Mouse (Mus musculus): Measurements from ENCODE around the gene A530064D06Rik. TPM values are rescaled to one million over a fixed set of nuclear protein-coding genes. Genes with fewer than 3 reads are reported as not detected.

Gene A530064D06Rik
- polyA plus RNA-seq, 1 experiment from 2014 or later, result not detected

DNA sequence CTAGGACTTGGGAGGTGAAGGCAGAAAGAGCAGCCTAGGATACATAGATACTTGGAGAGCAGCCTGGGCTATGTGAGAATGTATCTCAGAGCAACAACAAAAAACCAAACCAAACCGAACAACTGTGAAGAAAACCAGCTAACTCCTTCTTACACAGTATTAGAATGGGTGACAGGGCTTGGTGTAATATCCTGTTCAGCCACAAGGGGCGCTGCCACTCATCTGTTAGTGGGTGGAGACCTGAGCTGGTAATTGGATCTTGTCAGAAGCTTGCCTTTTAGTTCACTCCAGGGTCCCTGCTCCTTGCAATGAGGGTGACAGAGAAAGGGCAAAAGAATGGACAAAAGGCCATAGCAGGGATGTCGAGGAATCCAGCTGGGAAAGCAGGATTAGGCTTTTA, 47.4 kb downstream of the A530064D06Rik start:
- Histone ChIP-seq H3K27ac (ENCODE audit: poor library complexity, severe bottlenecking) (no peak overlapping the region), H3K4me1 (replicated peaks) (no peaks in the 10 kb centered on the region), H3K9me3 (replicated peaks) (0 out of 2 replicates have a peak, but pooled peaks cover 3% of the 10 kb centered on the region), H3K27me3 (replicated peaks) (0 out of 2 replicates have a peak, but pooled peaks cover 4% of the 10 kb centered on the region), H3K4me2 (no peak overlapping the region), H3K9ac (no peak overlapping the region), H3K36me3 (no peaks in the 10 kb centered on the region), H3K4me3 (no peak overlapping the region)
- WGBS, result 25% methylated on average over 3 of the region's 3 CpGs
- ATAC-seq (ENCODE audit: insufficient number of reproducible peaks, low FRiP score), result no peak; the same call in 1 of the 2 replicates

DNA sequence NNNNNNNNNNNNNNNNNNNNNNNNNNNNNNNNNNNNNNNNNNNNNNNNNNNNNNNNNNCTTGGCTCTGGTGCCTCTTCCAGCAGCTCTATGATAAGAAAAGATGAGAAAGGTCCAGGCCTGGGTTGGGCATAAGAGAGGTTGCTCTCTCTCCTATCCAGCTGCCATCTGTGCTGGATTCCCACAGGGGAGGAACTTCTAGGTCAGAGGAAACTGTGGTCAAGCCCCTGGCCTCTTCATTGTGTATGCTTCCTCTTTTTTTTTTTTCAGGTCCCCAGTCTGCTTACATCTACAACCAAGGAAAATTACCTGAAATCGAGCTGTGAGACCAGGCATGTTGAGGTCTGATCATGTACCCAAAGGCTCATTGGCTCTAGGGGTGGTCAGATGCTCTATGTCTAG, 48.5 kb downstream of the A530064D06Rik start:
- ATAC-seq (ENCODE audit: insufficient number of reproducible peaks, low FRiP score), result no peak
- peaks cover 8% of the 10 kb centered on the region; the same call in 1 of the 2 replicates for H3K9me3 ChIP-seq (replicated peaks)
- H3K27ac ChIP-seq (ENCODE audit: poor library complexity, severe bottlenecking), result no peak overlapping the region
- no peak overlapping the region for H3K9ac ChIP-seq
- no peaks in the 10 kb centered on the region for H3K4me1 ChIP-seq (replicated peaks)
- H3K36me3 ChIP-seq, result no peaks in the 10 kb centered on the region
- H3K4me2 ChIP-seq, result no peak overlapping the region
- WGBS, result 67% methylated on average over 1 of the region's 1 CpGs
- no peaks in the 10 kb centered on the region for H3K27me3 ChIP-seq (replicated peaks)
- H3K4me3 ChIP-seq, result no peak overlapping the region

DNA sequence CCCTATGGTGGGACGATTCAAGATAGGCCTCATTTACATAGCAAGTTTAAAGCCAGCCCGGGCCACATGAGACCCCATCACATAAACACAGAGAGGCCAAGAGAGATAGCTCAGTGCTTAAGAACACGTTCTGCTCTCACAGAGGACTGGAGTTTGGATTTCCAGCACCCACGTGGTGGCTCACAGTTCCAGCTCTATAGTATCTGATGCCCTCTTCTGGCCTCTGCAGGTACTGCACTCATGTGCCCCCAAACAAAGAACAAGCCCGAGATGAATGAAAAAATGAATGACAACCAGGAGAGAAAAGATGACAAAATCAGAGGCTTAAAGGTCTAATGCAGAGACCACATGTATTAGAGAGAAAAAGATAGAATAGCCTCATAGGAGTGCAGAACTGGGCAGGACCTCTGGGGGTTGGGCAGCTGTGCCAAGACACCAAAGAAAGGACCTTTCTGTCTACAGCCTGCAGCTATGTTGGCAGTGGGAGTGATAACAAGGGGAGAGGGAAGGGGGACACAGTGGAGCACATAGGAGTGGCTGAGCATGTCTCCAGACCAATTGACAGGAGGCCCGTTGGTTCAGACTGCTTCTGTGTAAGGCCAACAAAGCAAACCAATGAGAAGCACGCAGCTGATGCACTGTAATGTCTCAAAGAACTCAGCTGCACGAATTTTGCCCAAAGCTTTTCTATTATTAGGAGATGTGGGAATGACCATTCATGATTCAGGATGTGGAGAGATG, 56.4 kb downstream of the A530064D06Rik start:
- Histone ChIP-seq H3K9me3 (replicated peaks) (peaks cover 8% of the 10 kb centered on the region; the same call in 1 of the 2 replicates), H3K4me3 (no peak overlapping the region), H3K36me3 (no peaks in the 10 kb centered on the region), H3K27me3 (replicated peaks) (0 out of 2 replicates have a peak, but pooled peaks cover 3% of the 10 kb centered on the region), H3K4me1 (replicated peaks) (no peaks in the 10 kb centered on the region), H3K9ac (no peak overlapping the region), H3K4me2 (no peak overlapping the region), H3K27ac (ENCODE audit: poor library complexity, severe bottlenecking) (no peak overlapping the region)
- WGBS, result 46% methylated on average over 8 of the region's 8 CpGs
- no peak for ATAC-seq (ENCODE audit: insufficient number of reproducible peaks, low FRiP score)

DNA sequence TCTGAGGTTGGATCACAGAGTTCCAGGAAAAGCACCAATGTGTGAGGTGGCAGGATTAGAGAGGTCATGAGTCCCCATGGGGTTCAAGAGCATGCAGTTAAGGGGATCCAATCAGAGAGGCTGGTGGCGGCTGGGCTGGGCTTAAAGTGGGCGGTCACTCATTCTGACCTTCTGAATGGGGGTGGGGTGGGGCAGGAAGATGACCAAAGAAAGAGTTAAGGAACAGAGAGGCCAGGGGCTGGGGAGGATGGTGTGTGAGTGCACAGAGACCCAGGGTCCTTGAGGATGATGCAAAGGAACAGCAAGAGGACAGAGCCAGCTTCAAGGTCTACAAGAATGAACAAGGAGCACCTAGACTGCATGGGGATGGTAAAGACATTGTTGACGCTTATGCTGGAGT, 58.6 kb downstream of the A530064D06Rik start:
- Histone ChIP-seq H3K27ac (ENCODE audit: poor library complexity, severe bottlenecking) (no peak overlapping the region), H3K4me3 (no peak overlapping the region), H3K4me2 (no peak overlapping the region), H3K9me3 (replicated peaks) (peaks cover 2% of the 10 kb centered on the region; the same call in 1 of the 2 replicates), H3K27me3 (replicated peaks) (peaks cover 3% of the 10 kb centered on the region; the same call in 1 of the 2 replicates), H3K9ac (no peak overlapping the region), H3K36me3 (no peaks in the 10 kb centered on the region), H3K4me1 (replicated peaks) (no peaks in the 10 kb centered on the region)
- no peak for ATAC-seq (ENCODE audit: insufficient number of reproducible peaks, low FRiP score)
- WGBS, result 73% methylated on average over 3 of the region's 3 CpGs

DNA sequence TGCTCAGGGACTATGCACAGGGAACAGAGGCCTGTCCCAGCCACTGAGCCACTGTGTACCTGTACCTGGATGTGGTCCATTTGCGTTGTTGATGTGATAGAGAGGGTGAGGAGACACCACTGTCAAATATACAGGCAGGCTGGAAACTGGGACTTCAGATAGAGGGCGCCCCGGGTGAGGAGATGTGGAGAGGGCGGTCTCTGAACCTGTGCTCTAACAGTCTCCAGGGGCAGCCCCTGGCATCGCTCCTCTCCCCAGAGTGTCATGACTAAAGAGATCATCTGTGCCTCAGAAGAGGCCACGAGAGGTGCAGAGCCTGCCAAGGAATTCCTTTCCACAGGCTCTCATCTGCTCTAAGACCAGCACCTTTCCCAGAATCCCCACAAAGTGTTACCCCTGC, 59.2 kb downstream of the A530064D06Rik start:
- Histone ChIP-seq H3K4me3 (no peak overlapping the region), H3K27me3 (replicated peaks) (peaks cover 3% of the 10 kb centered on the region; the same call in 1 of the 2 replicates), H3K4me1 (replicated peaks) (no peaks in the 10 kb centered on the region), H3K27ac (ENCODE audit: poor library complexity, severe bottlenecking) (no peak overlapping the region), H3K36me3 (no peaks in the 10 kb centered on the region), H3K4me2 (no peak overlapping the region), H3K9ac (no peak overlapping the region), H3K9me3 (replicated peaks) (no peaks in the 10 kb centered on the region)
- WGBS, result 43% methylated on average over 6 of the region's 6 CpGs
- no peak for ATAC-seq (ENCODE audit: insufficient number of reproducible peaks, low FRiP score)

DNA sequence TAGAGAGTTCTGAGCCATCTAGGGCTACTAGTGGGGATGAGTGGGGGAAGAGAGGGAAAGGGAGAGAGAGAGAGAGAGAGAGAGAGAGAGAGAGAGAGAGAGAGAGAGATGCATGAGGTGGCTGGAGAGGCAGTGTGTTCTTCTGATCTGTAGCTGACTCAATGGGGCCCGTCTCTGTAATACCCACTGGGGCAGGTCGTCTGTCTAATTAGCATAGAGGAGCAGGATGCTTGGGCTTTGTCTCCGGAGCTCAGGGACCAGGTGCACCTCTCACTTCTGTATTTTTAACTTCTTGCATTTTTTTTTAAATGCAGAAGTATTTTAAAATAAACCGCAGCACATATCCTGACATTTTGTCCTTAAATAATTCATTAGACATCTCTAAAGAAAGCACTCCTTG, 59.7 kb downstream of the A530064D06Rik start:
- Histone ChIP-seq H3K4me1 (replicated peaks) (no peaks in the 10 kb centered on the region), H3K9ac (no peak overlapping the region), H3K36me3 (no peaks in the 10 kb centered on the region), H3K27ac (ENCODE audit: poor library complexity, severe bottlenecking) (no peak overlapping the region), H3K4me3 (no peak overlapping the region), H3K4me2 (no peak overlapping the region), H3K27me3 (replicated peaks) (peaks cover 3% of the 10 kb centered on the region; the same call in 1 of the 2 replicates), H3K9me3 (replicated peaks) (no peaks in the 10 kb centered on the region)
- no peak for ATAC-seq (ENCODE audit: insufficient number of reproducible peaks, low FRiP score)
- 61% methylated on average over 4 of the region's 4 CpGs for WGBS

DNA sequence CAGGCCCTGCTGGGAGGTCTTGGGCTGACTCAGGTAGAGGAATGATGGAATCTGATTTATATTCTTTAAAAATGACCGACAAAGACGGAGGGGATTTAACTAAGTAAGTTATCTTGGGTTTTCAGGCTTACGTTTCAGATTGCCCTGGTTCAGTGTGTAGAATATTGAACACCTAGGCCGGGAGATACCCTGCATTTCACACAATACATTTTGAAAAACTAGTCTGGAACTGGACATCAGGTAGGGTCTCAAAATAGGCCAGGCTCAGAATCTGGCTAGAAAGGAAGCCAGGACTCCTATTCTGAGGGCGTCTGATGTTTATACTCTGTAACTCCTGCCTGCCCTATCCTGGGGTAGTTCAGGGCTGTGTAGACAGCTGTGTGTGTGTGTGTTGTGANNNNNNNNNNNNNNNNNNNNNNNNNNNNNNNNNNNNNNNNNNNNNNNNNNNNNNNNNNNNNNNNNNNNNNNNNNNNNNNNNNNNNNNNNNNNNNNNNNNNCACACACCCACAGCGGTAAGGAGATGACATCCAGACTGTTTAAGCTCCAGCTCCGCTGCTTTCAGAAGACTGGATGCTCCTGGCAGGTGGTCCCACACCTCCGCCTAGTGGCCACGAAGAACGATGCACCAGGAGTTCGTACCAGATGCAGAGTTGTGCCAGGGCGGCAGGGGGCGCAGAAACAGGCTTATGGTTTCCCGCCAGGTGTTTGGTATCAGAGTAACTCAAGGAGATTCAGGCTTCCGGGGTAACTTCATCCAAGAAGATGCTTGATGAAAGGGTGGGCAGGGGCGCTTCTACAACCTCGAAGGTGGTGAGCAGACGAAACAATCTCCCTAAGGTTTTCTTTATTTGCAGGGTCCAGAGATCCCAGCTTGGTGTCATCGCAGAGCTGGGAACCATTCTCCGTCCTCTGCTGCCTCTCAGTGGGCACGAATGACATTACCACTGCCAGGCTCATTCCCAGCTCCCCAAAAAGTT, 66.3 kb downstream of the A530064D06Rik start:
- peaks cover 41% of the 10 kb centered on the region for H3K27me3 ChIP-seq (replicated peaks)
- no peaks in the 10 kb centered on the region for H3K36me3 ChIP-seq
- H3K27ac ChIP-seq (ENCODE audit: poor library complexity, severe bottlenecking), result no peak overlapping the region
- H3K4me3 ChIP-seq, result peak overlapping the region; percentile 34
- no peaks in the 10 kb centered on the region for H3K9me3 ChIP-seq (replicated peaks)
- ATAC-seq (ENCODE audit: insufficient number of reproducible peaks, low FRiP score), result 0 out of 2 replicates have a peak, but pooled peaks have one; percentile 38
- WGBS, result 13% methylated on average over 20 of the region's 21 CpGs
- no peak overlapping the region for H3K9ac ChIP-seq
- H3K4me2 ChIP-seq, result peak overlapping the region; percentile 58
- H3K4me1 ChIP-seq (replicated peaks), result peaks cover 38% of the 10 kb centered on the region

DNA sequence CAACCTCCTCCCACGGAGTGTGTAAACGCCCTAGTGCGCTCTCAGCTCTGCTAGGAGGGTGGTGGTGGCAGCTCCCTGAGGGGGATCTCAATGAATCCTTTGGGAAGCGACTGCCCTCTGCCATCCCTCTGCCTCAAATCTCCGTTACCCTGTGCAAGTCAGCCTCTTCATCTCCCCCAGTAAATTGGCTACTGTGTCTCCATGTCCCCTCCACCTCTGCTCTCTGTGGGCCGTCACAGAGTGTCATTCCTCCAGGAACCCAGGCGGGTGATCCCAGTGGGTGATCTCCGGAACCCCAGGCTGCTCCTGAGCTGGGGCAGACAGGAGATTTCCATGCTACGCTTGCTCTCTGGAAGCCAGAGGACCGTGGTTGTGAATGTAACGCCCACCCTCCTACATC, 67.8 kb downstream of the A530064D06Rik start:
- no peak for ATAC-seq (ENCODE audit: insufficient number of reproducible peaks, low FRiP score)
- 16% methylated on average over 11 of the region's 11 CpGs for WGBS
- Histone ChIP-seq H3K4me2 (peak overlapping the region; percentile 85), H3K27me3 (replicated peaks) (peaks cover 51% of the 10 kb centered on the region), H3K27ac (ENCODE audit: poor library complexity, severe bottlenecking) (no peak overlapping the region), H3K36me3 (no peaks in the 10 kb centered on the region), H3K4me1 (replicated peaks) (peaks cover 49% of the 10 kb centered on the region), H3K9ac (0 out of 2 replicates have a peak overlapping the region, but pooled peaks have one; percentile 20), H3K4me3 (peak overlapping the region; percentile 45), H3K9me3 (replicated peaks) (no peaks in the 10 kb centered on the region)

Other genes with a start within 250 kb of the A530064D06Rik start
- 20.7 and 22.5 TPM in 2 replicates for gene Foxp4, start 242.6 kb downstream of the A530064D06Rik start, polyA plus RNA-seq (2016; fragmentation: Nextera tagmentation; extraction: Ambion mirVana)
- gene 1700122O11Rik, start 129.0 kb downstream of the A530064D06Rik start, polyA plus RNA-seq (2016; fragmentation: Nextera tagmentation; extraction: Ambion mirVana), result not detected in 2 replicates
- gene 1700067P10Rik, start 78.0 kb downstream of the A530064D06Rik start, polyA plus RNA-seq (2016; fragmentation: Nextera tagmentation; extraction: Ambion mirVana), result not detected in 2 replicates
- not detected in 2 replicates for gene 9830107B12Rik, start 21.0 kb downstream of the A530064D06Rik start, polyA plus RNA-seq (2016; fragmentation: Nextera tagmentation; extraction: Ambion mirVana)
- gene Trem1, start 65.5 kb upstream of the A530064D06Rik start, polyA plus RNA-seq (2016; fragmentation: Nextera tagmentation; extraction: Ambion mirVana), result 0.08 and 0.22 TPM in 2 replicates
- not detected in 2 replicates for gene Trem3, start 80.5 kb upstream of the A530064D06Rik start, polyA plus RNA-seq (2016; fragmentation: Nextera tagmentation; extraction: Ambion mirVana)
- gene Treml4, start 97.0 kb upstream of the A530064D06Rik start, polyA plus RNA-seq (2016; fragmentation: Nextera tagmentation; extraction: Ambion mirVana), result 0.39 and 0.74 TPM in 2 replicates
- gene Treml2, start 132.2 kb upstream of the A530064D06Rik start, polyA plus RNA-seq (2016; fragmentation: Nextera tagmentation; extraction: Ambion mirVana), result 0.82 and 0.97 TPM in 2 replicates
- 0.13 and 0.15 TPM in 2 replicates for gene B430306N03Rik, start 148.9 kb upstream of the A530064D06Rik start, polyA plus RNA-seq (2016; fragmentation: Nextera tagmentation; extraction: Ambion mirVana)
- 1.5 and 1.7 TPM in 2 replicates for gene Trem2, start 179.1 kb upstream of the A530064D06Rik start, polyA plus RNA-seq (2016; fragmentation: Nextera tagmentation; extraction: Ambion mirVana)
- gene Treml1, start 192.6 kb upstream of the A530064D06Rik start, polyA plus RNA-seq (2016; fragmentation: Nextera tagmentation; extraction: Ambion mirVana), result 4.3 and 6.1 TPM in 2 replicates
- gene Nfya, start 242.6 kb upstream of the A530064D06Rik start, polyA plus RNA-seq (2016; fragmentation: Nextera tagmentation; extraction: Ambion mirVana), result 13.7 and 14.0 TPM in 2 replicates
- gene Oard1, start 242.7 kb upstream of the A530064D06Rik start, polyA plus RNA-seq (2016; fragmentation: Nextera tagmentation; extraction: Ambion mirVana), result 43.6 and 45.4 TPM in 2 replicates

Data from heart, embryonic 12.5 days (tissue).